Mouse (Mus musculus) hindbrain, embryonic 13.5 days (tissue): ENCODE results near the gene Bcl11a. TPM values are rescaled to one million over a fixed set of nuclear protein-coding genes. Genes with fewer than 3 reads are reported as not detected.

Experiments
- ATAC-seq: fragments of 200-750 bp; cut with Nextera tagmentation; 2 replicates; pipeline ENCODE4 v1.8.0; 2017; ENCODE audit warnings: moderate TSS enrichment; ENCODE audit not compliant: low FRiP score
- H3K27ac ChIP-seq: fragments of 300-500 bp; sonication (generic); 2 replicates; pipeline ENCODE4 v1.5.1; 2015; ENCODE audit warnings: inconsistent platforms, mild to moderate bottlenecking, moderate library complexity
- H3K27me3 ChIP-seq: fragments of 300-500 bp; sonication (generic); 2 replicates; pipeline ENCODE4 v1.6.1; 2015; ENCODE audit warnings: mild to moderate bottlenecking, inconsistent platforms
- H3K36me3 ChIP-seq: fragments of 300-500 bp; sonication (generic); 2 replicates; pipeline ENCODE4 v1.6.1; 2015; ENCODE audit warnings: mild to moderate bottlenecking, inconsistent platforms
- H3K4me1 ChIP-seq: fragments of 300-500 bp; sonication (generic); replicated peaks from 2 replicates; pipeline ENCODE4 v1.6.1; 2015; ENCODE audit warnings: inconsistent platforms
- H3K4me2 ChIP-seq: fragments of 300-500 bp; sonication (generic); 2 replicates; pipeline ENCODE4 v1.6.1; 2015; ENCODE audit warnings: inconsistent platforms, mild to moderate bottlenecking, moderate library complexity
- H3K4me3 ChIP-seq: fragments of 300-500 bp; sonication (generic); 2 replicates; pipeline ENCODE4 v1.5.1; 2015; ENCODE audit warnings: mild to moderate bottlenecking, inconsistent platforms
- H3K9ac ChIP-seq: fragments of 300-500 bp; sonication (generic); 2 replicates; pipeline ENCODE4 v1.6.1; 2015; ENCODE audit warnings: mild to moderate bottlenecking, inconsistent platforms
- H3K9me3 ChIP-seq: fragments of 300-500 bp; sonication (generic); 2 replicates; pipeline ENCODE4 v1.6.1; 2016; ENCODE audit warnings: inconsistent platforms
- WGBS: fragments of 180-500 bp; shearing (Covaris S2); methylation state at CpG from one replicate; pipeline ENCODE4 v1.1.7; 2015; 5-methylcytosine and 5-hydroxymethylcytosine counted together
- polyA plus RNA-seq: library from polyadenylated mRNA; unstranded; fragments of >200 nt; fragmentation: Nextera tagmentation; extraction: Ambion mirVana; gene quantifications from 2 replicates; pipeline ENCODE4 v1.2.1, GENCODE M21; 2015

Bcl11a gene
- polyA plus RNA-seq, 1 experiment from 2014 or later = 129 TPM

GRCm38 (mm10) chr11:24152076-24152784 is 74.4 kb downstream of the Bcl11a start:
- Histone ChIP-seq H3K4me2 (no peak overlapping the region), H3K9ac (no peak overlapping the region), H3K4me3 (no peak overlapping the region), H3K4me1 (peaks cover 62% of the 10 kb centered on the region), H3K36me3 (no peaks in the 10 kb centered on the region), H3K9me3 (no peaks in the 10 kb centered on the region), H3K27me3 (no peaks in the 10 kb centered on the region), H3K27ac (no peak overlapping the region)
- no peak for ATAC-seq
- 91% methylated on average over 7 of the region's 7 CpGs for WGBS

- Histone ChIP-seq H3K4me1 (peaks cover 62% of the 10 kb centered on the region), H3K4me3 (no peak overlapping the region), H3K36me3 (no peaks in the 10 kb centered on the region), H3K9me3 (no peaks in the 10 kb centered on the region), H3K4me2 (no peak overlapping the region), H3K9ac (no peak overlapping the region), H3K27ac (no peak overlapping the region), H3K27me3 (no peaks in the 10 kb centered on the region)
- ATAC-seq = peak; percentile 77
- 37% methylated on average over 10 of the region's 10 CpGs for WGBS
Measured at GRCm38 (mm10) chr11:24153049-24153448, 75.2 kb downstream of the Bcl11a start.

- Histone ChIP-seq H3K36me3 (peaks cover under 1% of the 10 kb centered on the region; the same call in 1 of the 2 replicates), H3K4me1 (peaks cover 70% of the 10 kb centered on the region)
Measured at GRCm38 (mm10) chr11:24158026-24158425, 80.2 kb downstream of the Bcl11a start.

GRCm38 (mm10) chr11:24159656-24160055 is 81.8 kb downstream of the Bcl11a start:
- ATAC-seq = no peak
- H3K36me3 ChIP-seq = peaks cover 17% of the 10 kb centered on the region
- H3K4me3 ChIP-seq = no peak overlapping the region
- no peaks in the 10 kb centered on the region for H3K9me3 ChIP-seq
- WGBS = 83% methylated on average over 2 of the region's 2 CpGs
- no peak overlapping the region for H3K4me2 ChIP-seq
- H3K4me1 ChIP-seq = peaks cover 59% of the 10 kb centered on the region
- peak overlapping the region; percentile 55; the same call in 1 of the 2 replicates for H3K27ac ChIP-seq
- no peaks in the 10 kb centered on the region for H3K27me3 ChIP-seq
- no peak overlapping the region for H3K9ac ChIP-seq

More at GRCm38 (mm10) chr11:24158026-24158425, 80.2 kb downstream of the Bcl11a start:
- H3K9ac ChIP-seq = no peak overlapping the region
- no peak for ATAC-seq
- H3K4me3 ChIP-seq = no peak overlapping the region
- H3K4me2 ChIP-seq = no peak overlapping the region
- WGBS = 70% methylated on average over 9 of the region's 9 CpGs
- H3K27ac ChIP-seq = peak overlapping the region; percentile 15; the same call in 1 of the 2 replicates
- no peaks in the 10 kb centered on the region for H3K9me3 ChIP-seq
- no peaks in the 10 kb centered on the region for H3K27me3 ChIP-seq

DNA sequence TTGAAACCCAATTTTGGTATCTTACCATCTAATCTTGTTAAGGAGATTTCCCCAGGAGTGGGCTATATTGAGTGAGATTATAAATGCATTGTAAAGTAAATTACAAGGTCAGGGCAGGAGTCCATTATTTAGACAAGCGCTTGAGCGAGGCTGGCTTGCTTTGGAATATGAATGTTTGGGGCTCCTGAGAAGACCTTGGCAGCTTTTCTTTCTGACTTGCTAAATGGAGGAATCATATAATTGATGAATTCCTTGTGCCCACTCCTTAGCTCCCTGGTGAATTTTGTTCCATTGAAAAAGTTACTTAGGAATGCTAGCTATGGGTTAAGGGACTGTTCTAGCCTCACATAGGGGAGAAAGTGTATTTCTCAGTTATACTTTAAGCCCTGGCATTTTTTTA is 83.6 kb downstream of the Bcl11a start:
- Histone ChIP-seq H3K4me2 (no peak overlapping the region), H3K4me1 (peaks cover 57% of the 10 kb centered on the region), H3K27me3 (no peaks in the 10 kb centered on the region), H3K9ac (no peak overlapping the region), H3K9me3 (no peaks in the 10 kb centered on the region), H3K36me3 (peaks cover 22% of the 10 kb centered on the region), H3K27ac (no peak overlapping the region; the same call in 1 of the 2 replicates), H3K4me3 (no peak overlapping the region)
- WGBS = 40% methylated on average over 2 of the region's 2 CpGs
- no peak for ATAC-seq

DNA sequence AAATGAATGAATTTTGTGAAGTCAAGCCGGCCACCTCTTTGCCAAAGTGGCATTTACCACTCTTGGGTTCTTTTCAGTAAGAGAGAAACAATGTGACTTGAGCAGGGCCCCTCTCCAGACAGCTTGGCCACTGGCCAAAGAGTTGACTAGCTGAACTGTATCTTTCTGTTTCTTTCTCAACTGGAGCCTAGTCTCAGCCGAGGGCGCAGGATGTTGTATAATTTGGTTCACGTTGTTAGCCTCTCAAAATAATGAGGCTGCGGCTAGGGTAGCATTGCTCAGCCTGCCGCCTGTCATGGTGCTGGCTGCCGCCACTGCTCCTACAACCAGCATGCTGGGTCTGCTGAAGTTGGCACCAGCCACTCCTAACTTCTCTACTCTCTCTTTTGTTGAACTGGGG is 84.2 kb downstream of the Bcl11a start:
- Histone ChIP-seq H3K4me1 (peaks cover 53% of the 10 kb centered on the region), H3K27ac (no peak overlapping the region)
- WGBS = 33% methylated on average over 7 of the region's 7 CpGs

GRCm38 (mm10) chr11:24163072-24163471 is 85.2 kb downstream of the Bcl11a start:
- WGBS = 97% methylated on average over 8 of the region's 8 CpGs
- Histone ChIP-seq H3K4me2 (no peak overlapping the region), H3K9me3 (no peaks in the 10 kb centered on the region), H3K36me3 (peaks cover 22% of the 10 kb centered on the region), H3K4me1 (peaks cover 43% of the 10 kb centered on the region), H3K9ac (no peak overlapping the region), H3K4me3 (no peak overlapping the region), H3K27me3 (no peaks in the 10 kb centered on the region), H3K27ac (no peak overlapping the region)
- ATAC-seq = no peak

More for the DNA sequence above, 84.2 kb downstream of the Bcl11a start:
- H3K27me3 ChIP-seq = no peaks in the 10 kb centered on the region
- no peaks in the 10 kb centered on the region for H3K9me3 ChIP-seq
- peak; percentile 77 for ATAC-seq
- peaks cover 22% of the 10 kb centered on the region for H3K36me3 ChIP-seq
- no peak overlapping the region for H3K4me2 ChIP-seq
- H3K9ac ChIP-seq = no peak overlapping the region
- no peak overlapping the region for H3K4me3 ChIP-seq

GRCm38 (mm10) chr11:24164065-24164464 is 86.2 kb downstream of the Bcl11a start:
- H3K4me3 ChIP-seq = no peak overlapping the region
- ATAC-seq = no peak
- no peak overlapping the region for H3K4me2 ChIP-seq
- no peaks in the 10 kb centered on the region for H3K27me3 ChIP-seq
- H3K36me3 ChIP-seq = peaks cover 22% of the 10 kb centered on the region
- H3K4me1 ChIP-seq = peaks cover 38% of the 10 kb centered on the region
- 97% methylated on average over 26 of the region's 26 CpGs for WGBS
- no peaks in the 10 kb centered on the region for H3K9me3 ChIP-seq
- H3K27ac ChIP-seq = 0 out of 2 replicates have a peak overlapping the region, but pooled peaks have one; percentile 5
- no peak overlapping the region for H3K9ac ChIP-seq

GRCm38 (mm10) chr11:24171675-24172285 is 93.9 kb downstream of the Bcl11a start:
- Histone ChIP-seq H3K36me3 (peaks cover 12% of the 10 kb centered on the region), H3K9me3 (no peaks in the 10 kb centered on the region), H3K27ac (peak overlapping the region; percentile 19; the same call in 1 of the 2 replicates), H3K4me1 (0 out of 2 replicates have a peak, but pooled peaks cover 6% of the 10 kb centered on the region), H3K27me3 (no peaks in the 10 kb centered on the region), H3K9ac (no peak overlapping the region), H3K4me3 (no peak overlapping the region), H3K4me2 (no peak overlapping the region)
- WGBS = 75% methylated on average over 5 of the region's 5 CpGs
- ATAC-seq = no peak; the same call in 1 of the 2 replicates

GRCm38 (mm10) chr11:24172585-24172984 is 94.7 kb downstream of the Bcl11a start:
- Histone ChIP-seq H3K4me3 (no peak overlapping the region), H3K9me3 (no peaks in the 10 kb centered on the region), H3K4me1 (0 out of 2 replicates have a peak, but pooled peaks cover 6% of the 10 kb centered on the region), H3K9ac (no peak overlapping the region), H3K4me2 (no peak overlapping the region), H3K27ac (no peak overlapping the region), H3K36me3 (peaks cover 12% of the 10 kb centered on the region), H3K27me3 (no peaks in the 10 kb centered on the region)
- no peak; the same call in 1 of the 2 replicates for ATAC-seq
- WGBS = 94% methylated on average over 17 of the region's 17 CpGs

DNA sequence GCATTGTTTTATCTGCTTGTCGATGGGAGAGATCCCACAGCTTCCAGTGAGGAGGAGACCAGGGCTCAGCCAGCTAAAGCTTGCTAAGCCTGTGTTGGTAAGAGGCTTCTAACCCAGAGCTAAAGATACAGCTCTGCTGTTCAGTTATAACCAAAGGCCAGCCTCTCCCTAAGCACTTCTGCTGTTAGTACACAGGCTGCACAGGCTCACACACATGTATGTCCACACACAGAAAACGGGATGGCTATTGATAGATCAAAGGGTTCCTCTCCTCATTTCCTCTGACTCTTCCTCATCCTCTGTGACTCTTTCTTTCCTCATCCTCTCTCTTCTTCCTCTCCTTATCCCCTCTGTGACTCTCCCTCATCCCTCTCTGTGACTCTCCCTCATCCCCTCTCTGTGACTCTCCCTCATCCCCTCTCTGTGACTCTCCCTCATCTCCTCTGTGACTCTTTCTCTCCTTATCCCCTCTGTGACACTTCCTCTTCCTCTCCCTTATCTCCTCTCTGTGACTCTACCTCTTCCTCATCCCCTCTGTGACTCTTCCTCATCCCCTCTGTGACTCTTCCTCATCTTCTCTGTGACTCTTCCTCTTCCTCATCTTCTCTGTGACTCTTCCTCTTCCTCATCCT is 96.4 kb downstream of the Bcl11a start:
- no peak overlapping the region for H3K9ac ChIP-seq
- 84% methylated on average over 2 of the region's 2 CpGs for WGBS
- 0 out of 2 replicates have a peak overlapping the region, but pooled peaks have one; percentile 4 for H3K27ac ChIP-seq
- 0 out of 2 replicates have a peak, but pooled peaks cover 6% of the 10 kb centered on the region for H3K4me1 ChIP-seq
- H3K4me3 ChIP-seq = no peak overlapping the region
- H3K9me3 ChIP-seq = no peaks in the 10 kb centered on the region
- ATAC-seq = no peak
- H3K36me3 ChIP-seq = peaks cover 12% of the 10 kb centered on the region
- no peaks in the 10 kb centered on the region for H3K27me3 ChIP-seq
- no peak overlapping the region for H3K4me2 ChIP-seq

DNA sequence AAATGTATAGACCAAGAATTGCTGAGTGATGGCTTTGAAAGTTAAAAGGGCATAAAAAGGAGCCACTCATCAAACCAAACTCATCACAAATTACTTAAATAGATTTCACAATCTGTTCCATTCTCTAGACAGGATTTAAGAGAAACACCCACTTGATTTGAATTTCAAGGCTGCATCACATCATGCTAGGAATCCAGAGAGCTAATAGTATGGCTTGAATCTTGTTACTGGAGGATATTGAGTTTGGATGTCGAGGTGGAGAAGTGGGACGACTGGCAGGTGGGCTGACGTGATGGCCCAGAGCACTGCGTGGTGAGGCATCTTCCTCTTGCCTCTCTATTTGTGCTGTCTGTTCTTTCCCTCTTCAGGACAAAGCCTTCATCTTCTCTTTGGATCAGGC is 99.6 kb downstream of the Bcl11a start:
- Histone ChIP-seq H3K9me3 (no peaks in the 10 kb centered on the region), H3K4me1 (peaks cover 7% of the 10 kb centered on the region; the same call in 1 of the 2 replicates), H3K27ac (no peak overlapping the region), H3K4me3 (no peak overlapping the region), H3K27me3 (no peaks in the 10 kb centered on the region), H3K4me2 (no peak overlapping the region), H3K36me3 (peaks cover 8% of the 10 kb centered on the region), H3K9ac (no peak overlapping the region)
- 88% methylated on average over 4 of the region's 4 CpGs for WGBS
- no peak for ATAC-seq
